Mouse (Mus musculus) kidney, embryonic 14.5 days (tissue): ENCODE results near the gene Pikfyve. TPM values are rescaled to one million over a fixed set of nuclear protein-coding genes. Genes with fewer than 3 reads are reported as not detected.

Experiments
- ATAC-seq: fragments of 200-750 bp; cut with Nextera tagmentation; 2 replicates; pipeline ENCODE4 v1.8.0; 2017; ENCODE audit warnings: moderate number of reproducible peaks, mild to moderate bottlenecking, moderate TSS enrichment, moderate library complexity; ENCODE audit not compliant: low FRiP score, low TSS enrichment
- H3K27ac ChIP-seq: fragments of 300-500 bp; sonication (generic); 2 replicates; pipeline ENCODE4 v1.5.1; 2014; ENCODE audit warnings: low read depth, mild to moderate bottlenecking, low read length, moderate library complexity, mixed read lengths
- H3K27me3 ChIP-seq: fragments of 300-500 bp; sonication (generic); 2 replicates; pipeline ENCODE4 v1.6.1; 2014; ENCODE audit warnings: mild to moderate bottlenecking, low read length; ENCODE audit not compliant: control insufficient read depth, insufficient read depth
- H3K36me3 ChIP-seq: fragments of 300-500 bp; sonication (generic); 2 replicates; pipeline ENCODE4 v1.6.1; 2014; ENCODE audit warnings: low read length, mixed read lengths; ENCODE audit not compliant: control insufficient read depth, insufficient read depth
- H3K4me1 ChIP-seq: fragments of 300-500 bp; sonication (generic); 2 replicates; pipeline ENCODE4 v1.6.1; 2014; ENCODE audit warnings: low read length, mixed read lengths; ENCODE audit not compliant: control insufficient read depth, insufficient read depth
- H3K4me2 ChIP-seq: fragments of 300-500 bp; sonication (generic); replicated peaks from 2 replicates; pipeline ENCODE4 v1.6.1; 2014; ENCODE audit warnings: low read depth, mild to moderate bottlenecking, low read length
- H3K4me3 ChIP-seq: fragments of 300-500 bp; sonication (generic); 2 replicates; pipeline ENCODE4 v1.5.1; 2014; ENCODE audit warnings: mild to moderate bottlenecking, low read length
- H3K9ac ChIP-seq: fragments of 300-500 bp; sonication (generic); 2 replicates; pipeline ENCODE4 v1.6.1; 2014; ENCODE audit warnings: low read depth, mild to moderate bottlenecking, low read length, moderate library complexity
- H3K9me3 ChIP-seq: fragments of 300-500 bp; sonication (generic); 2 replicates; pipeline ENCODE4 v1.6.1; 2016; ENCODE audit warnings: low read length; ENCODE audit not compliant: control insufficient read depth
- WGBS: fragments of 180-500 bp; shearing (Covaris S2); extraction: QIAGEN DNeasy Blood & Tissue Kit; methylation state at CpG from one replicate; pipeline ENCODE4 v1.1.7; 2014; 5-methylcytosine and 5-hydroxymethylcytosine counted together
- polyA plus RNA-seq: library from polyadenylated mRNA; unstranded; fragments of >200 nt; fragmentation: Nextera tagmentation; extraction: Ambion mirVana; gene quantifications from 2 replicates; pipeline ENCODE4 v1.2.1, GENCODE M21; 2014

The Pikfyve gene
- polyA plus RNA-seq, 1 experiment from 2014 or later: 22.1 TPM

- Histone ChIP-seq H3K9me3 (no peaks in the 10 kb centered on the region), H3K4me2 (no peak overlapping the region), H3K4me3 (no peak overlapping the region), H3K9ac (no peak overlapping the region), H3K4me1 (no peaks in the 10 kb centered on the region), H3K27ac (no peak overlapping the region), H3K36me3 (peaks cover 15% of the 10 kb centered on the region), H3K27me3 (no peaks in the 10 kb centered on the region)
- WGBS: 90% methylated on average over 1 of the region's 1 CpGs
- no peak for ATAC-seq
Measured at GRCm38 (mm10) chr1:65230566-65230965, 44.1 kb downstream of the Pikfyve start.

GRCm38 (mm10) chr1:65237712-65238111 lies 51.2 kb downstream of the Pikfyve start:
- no peak overlapping the region for H3K4me3 ChIP-seq
- no peaks in the 10 kb centered on the region for H3K9me3 ChIP-seq
- no peak overlapping the region for H3K9ac ChIP-seq
- no peak overlapping the region for H3K4me2 ChIP-seq
- no peaks in the 10 kb centered on the region for H3K4me1 ChIP-seq
- WGBS: 86% methylated on average over 3 of the region's 3 CpGs
- no peak for ATAC-seq
- H3K27me3 ChIP-seq: no peaks in the 10 kb centered on the region
- no peak overlapping the region for H3K27ac ChIP-seq
- peaks cover 23% of the 10 kb centered on the region for H3K36me3 ChIP-seq

- H3K4me2 ChIP-seq: no peak overlapping the region
- WGBS: 93% methylated on average over 1 of the region's 1 CpGs
- no peaks in the 10 kb centered on the region for H3K9me3 ChIP-seq
Measured at GRCm38 (mm10) chr1:65245637-65246036, 59.2 kb downstream of the Pikfyve start.

GRCm38 (mm10) chr1:65280461-65280860 lies 94.0 kb downstream of the Pikfyve start:
- WGBS: 52% methylated on average over 3 of the region's 3 CpGs
- H3K4me2 ChIP-seq: no peak overlapping the region
- no peaks in the 10 kb centered on the region for H3K9me3 ChIP-seq
- no peaks in the 10 kb centered on the region for H3K27me3 ChIP-seq
- no peak for ATAC-seq
- no peak overlapping the region for H3K4me3 ChIP-seq
- H3K27ac ChIP-seq: no peak overlapping the region
- H3K4me1 ChIP-seq: no peaks in the 10 kb centered on the region
- no peaks in the 10 kb centered on the region for H3K36me3 ChIP-seq
- no peak overlapping the region for H3K9ac ChIP-seq

More at GRCm38 (mm10) chr1:65245637-65246036, 59.2 kb downstream of the Pikfyve start:
- H3K27ac ChIP-seq: no peak overlapping the region
- no peak overlapping the region for H3K4me3 ChIP-seq
- ATAC-seq: no peak
- no peaks in the 10 kb centered on the region for H3K27me3 ChIP-seq
- no peak overlapping the region for H3K9ac ChIP-seq
- H3K36me3 ChIP-seq: peaks cover 20% of the 10 kb centered on the region
- no peaks in the 10 kb centered on the region for H3K4me1 ChIP-seq

GRCm38 (mm10) chr1:65281756-65282155 lies 95.3 kb downstream of the Pikfyve start, which contains the start of gene Pth2r:
Gene Pth2r (plus strand): TSS chr1:65282056.
- Histone ChIP-seq H3K27me3 (no peaks in the 10 kb centered on the region), H3K27ac (no peak within 1 kb of the TSS), H3K36me3 (no peaks in the 10 kb centered on the region), H3K4me1 (no peaks in the 10 kb centered on the region), H3K9me3 (no peaks in the 10 kb centered on the region), H3K9ac (no peak within 1 kb of the TSS), H3K4me2 (no peak within 1 kb of the TSS), H3K4me3 (no peak within 1 kb of the TSS)
- 84% methylated on average over 6 of the region's 6 CpGs for WGBS
- no peak for ATAC-seq

- ATAC-seq: peak; percentile 69; the same call in 1 of the 2 replicates
Measured at GRCm38 (mm10) chr1:65282766-65283165, 96.3 kb downstream of the Pikfyve start.

GRCm38 (mm10) chr1:65308476-65308875 lies 122.0 kb downstream of the Pikfyve start:
- WGBS: 34% methylated on average over 3 of the region's 3 CpGs
- Histone ChIP-seq H3K4me2 (no peak overlapping the region), H3K27me3 (peaks cover 8% of the 10 kb centered on the region), H3K36me3 (no peaks in the 10 kb centered on the region), H3K4me3 (no peak overlapping the region), H3K4me1 (no peaks in the 10 kb centered on the region), H3K9me3 (no peaks in the 10 kb centered on the region), H3K27ac (no peak overlapping the region), H3K9ac (no peak overlapping the region)
- no peak for ATAC-seq

More at GRCm38 (mm10) chr1:65282766-65283165, 96.3 kb downstream of the Pikfyve start:
- Histone ChIP-seq H3K9me3 (no peaks in the 10 kb centered on the region), H3K36me3 (no peaks in the 10 kb centered on the region), H3K4me3 (no peak overlapping the region), H3K27ac (no peak overlapping the region), H3K4me2 (no peak overlapping the region), H3K4me1 (no peaks in the 10 kb centered on the region), H3K9ac (no peak overlapping the region), H3K27me3 (no peaks in the 10 kb centered on the region)
- WGBS: 8% methylated on average over 6 of the region's 6 CpGs

GRCm38 (mm10) chr1:65311214-65311933 lies 124.9 kb downstream of the Pikfyve start:
- WGBS: 1% methylated on average over 29 of the region's 29 CpGs
- Histone ChIP-seq H3K27ac (no peak overlapping the region), H3K27me3 (peaks cover 8% of the 10 kb centered on the region), H3K4me2 (peak overlapping the region; percentile 67), H3K9me3 (no peaks in the 10 kb centered on the region), H3K4me1 (no peaks in the 10 kb centered on the region), H3K4me3 (peak overlapping the region; percentile 29), H3K9ac (no peak overlapping the region), H3K36me3 (no peaks in the 10 kb centered on the region)
- ATAC-seq: peak; percentile 76

- peak overlapping the region; percentile 29; the same call in 1 of the 2 replicates for H3K4me3 ChIP-seq
- no peak overlapping the region for H3K27ac ChIP-seq
- H3K9me3 ChIP-seq: no peaks in the 10 kb centered on the region
- peak; percentile 50; the same call in 1 of the 2 replicates for ATAC-seq
- peaks cover 8% of the 10 kb centered on the region for H3K27me3 ChIP-seq
- peak overlapping the region; percentile 67 for H3K4me2 ChIP-seq
- H3K9ac ChIP-seq: no peak overlapping the region
- no peaks in the 10 kb centered on the region for H3K4me1 ChIP-seq
- H3K36me3 ChIP-seq: no peaks in the 10 kb centered on the region
- WGBS: 12% methylated on average over 7 of the region's 7 CpGs
Measured at GRCm38 (mm10) chr1:65312118-65312517, 125.6 kb downstream of the Pikfyve start.
